Mouse (Mus musculus): ENCODE data around the gene Arl3. TPM values are rescaled to one million over a fixed set of nuclear protein-coding genes. Genes with fewer than 3 reads are reported as not detected.

Arl3 gene
- polyA plus RNA-seq, 1 experiment from 2014 or later: 246 TPM

- WGBS: 50% methylated on average over 3 of the region's 3 CpGs
- ATAC-seq: no peak
- H3K4me1 ChIP-seq (replicated peaks; ENCODE audit: control insufficient read depth, insufficient read depth, low read length): peaks cover 18% of the 10 kb centered on the region
These were observed 56.1 kb downstream of the Arl3 start for GRCm38 (mm10) chr19:46516667-46517528.

GRCm38 (mm10) chr19:46515287-46515821 lies 57.6 kb downstream of the Arl3 start:
- Histone ChIP-seq H3K27ac (ENCODE audit: low read length) (no peak overlapping the region), H3K4me1 (replicated peaks; ENCODE audit: control insufficient read depth, insufficient read depth, low read length) (peaks cover 20% of the 10 kb centered on the region), H3K4me3 (replicated peaks; ENCODE audit: low read length) (no peak overlapping the region), H3K27me3 (replicated peaks; ENCODE audit: control insufficient read depth, insufficient read depth, low read length) (no peaks in the 10 kb centered on the region), H3K9ac (replicated peaks; ENCODE audit: low read depth, low read length) (no peak overlapping the region), H3K4me2 (ENCODE audit: low read length) (no peak overlapping the region), H3K9me3 (ENCODE audit: control insufficient read depth, low read length) (no peaks in the 10 kb centered on the region), H3K36me3 (ENCODE audit: control insufficient read depth, insufficient read depth) (peaks cover 38% of the 10 kb centered on the region)
- ATAC-seq: no peak
- 88% methylated on average over 24 of the region's 24 CpGs for WGBS

More at GRCm38 (mm10) chr19:46516667-46517528, 56.1 kb downstream of the Arl3 start:
- H3K27ac ChIP-seq (ENCODE audit: low read length): no peak overlapping the region
- no peak overlapping the region for H3K9ac ChIP-seq (replicated peaks; ENCODE audit: low read depth, low read length)
- H3K36me3 ChIP-seq (ENCODE audit: control insufficient read depth, insufficient read depth): peaks cover 36% of the 10 kb centered on the region
- no peaks in the 10 kb centered on the region for H3K9me3 ChIP-seq (ENCODE audit: control insufficient read depth, low read length)
- no peaks in the 10 kb centered on the region for H3K27me3 ChIP-seq (replicated peaks; ENCODE audit: control insufficient read depth, insufficient read depth, low read length)
- no peak overlapping the region for H3K4me3 ChIP-seq (replicated peaks; ENCODE audit: low read length)
- H3K4me2 ChIP-seq (ENCODE audit: low read length): no peak overlapping the region

- WGBS: 83% methylated on average over 12 of the region's 12 CpGs
- Histone ChIP-seq H3K9ac (replicated peaks; ENCODE audit: low read depth, low read length) (no peak overlapping the region), H3K36me3 (ENCODE audit: control insufficient read depth, insufficient read depth) (peaks cover 38% of the 10 kb centered on the region), H3K4me3 (replicated peaks; ENCODE audit: low read length) (no peak overlapping the region), H3K27ac (ENCODE audit: low read length) (no peak overlapping the region), H3K4me1 (replicated peaks; ENCODE audit: control insufficient read depth, insufficient read depth, low read length) (peaks cover 29% of the 10 kb centered on the region), H3K4me2 (ENCODE audit: low read length) (no peak overlapping the region), H3K27me3 (replicated peaks; ENCODE audit: control insufficient read depth, insufficient read depth, low read length) (no peaks in the 10 kb centered on the region), H3K9me3 (ENCODE audit: control insufficient read depth, low read length) (no peaks in the 10 kb centered on the region)
- no peak for ATAC-seq
These were observed 58.6 kb downstream of the Arl3 start for GRCm38 (mm10) chr19:46514387-46514786.

- peaks cover 44% of the 10 kb centered on the region for H3K36me3 ChIP-seq (ENCODE audit: control insufficient read depth, insufficient read depth)
- no peak for ATAC-seq
These were observed 61.7 kb downstream of the Arl3 start for GRCm38 (mm10) chr19:46511263-46511662.

GRCm38 (mm10) chr19:46510824-46511223 lies 62.2 kb downstream of the Arl3 start:
- H3K4me1 ChIP-seq (replicated peaks; ENCODE audit: control insufficient read depth, insufficient read depth, low read length): peaks cover 47% of the 10 kb centered on the region
- peaks cover 42% of the 10 kb centered on the region for H3K36me3 ChIP-seq (ENCODE audit: control insufficient read depth, insufficient read depth)
- WGBS: 63% methylated on average over 3 of the region's 3 CpGs

More at GRCm38 (mm10) chr19:46511263-46511662, 61.7 kb downstream of the Arl3 start:
- no peak overlapping the region for H3K9ac ChIP-seq (replicated peaks; ENCODE audit: low read depth, low read length)
- H3K4me2 ChIP-seq (ENCODE audit: low read length): no peak overlapping the region
- no peak overlapping the region for H3K27ac ChIP-seq (ENCODE audit: low read length)
- no peak overlapping the region for H3K4me3 ChIP-seq (replicated peaks; ENCODE audit: low read length)
- 83% methylated on average over 10 of the region's 10 CpGs for WGBS
- H3K9me3 ChIP-seq (ENCODE audit: control insufficient read depth, low read length): no peaks in the 10 kb centered on the region
- no peaks in the 10 kb centered on the region for H3K27me3 ChIP-seq (replicated peaks; ENCODE audit: control insufficient read depth, insufficient read depth, low read length)
- peaks cover 42% of the 10 kb centered on the region for H3K4me1 ChIP-seq (replicated peaks; ENCODE audit: control insufficient read depth, insufficient read depth, low read length)

GRCm38 (mm10) chr19:46510401-46510800 lies 62.6 kb downstream of the Arl3 start:
- 84% methylated on average over 5 of the region's 5 CpGs for WGBS
- Histone ChIP-seq H3K27me3 (replicated peaks; ENCODE audit: control insufficient read depth, insufficient read depth, low read length) (no peaks in the 10 kb centered on the region), H3K4me3 (replicated peaks; ENCODE audit: low read length) (no peak overlapping the region), H3K4me2 (ENCODE audit: low read length) (no peak overlapping the region), H3K9ac (replicated peaks; ENCODE audit: low read depth, low read length) (no peak overlapping the region), H3K4me1 (replicated peaks; ENCODE audit: control insufficient read depth, insufficient read depth, low read length) (peaks cover 51% of the 10 kb centered on the region), H3K9me3 (ENCODE audit: control insufficient read depth, low read length) (no peaks in the 10 kb centered on the region), H3K27ac (ENCODE audit: low read length) (no peak overlapping the region), H3K36me3 (ENCODE audit: control insufficient read depth, insufficient read depth) (peaks cover 38% of the 10 kb centered on the region)
- ATAC-seq: no peak

More at GRCm38 (mm10) chr19:46510824-46511223, 62.2 kb downstream of the Arl3 start:
- Histone ChIP-seq H3K4me2 (ENCODE audit: low read length) (no peak overlapping the region), H3K9ac (replicated peaks; ENCODE audit: low read depth, low read length) (no peak overlapping the region), H3K9me3 (ENCODE audit: control insufficient read depth, low read length) (no peaks in the 10 kb centered on the region), H3K27ac (ENCODE audit: low read length) (no peak overlapping the region), H3K27me3 (replicated peaks; ENCODE audit: control insufficient read depth, insufficient read depth, low read length) (no peaks in the 10 kb centered on the region), H3K4me3 (replicated peaks; ENCODE audit: low read length) (no peak overlapping the region)
- no peak for ATAC-seq

GRCm38 (mm10) chr19:46509736-46510135 lies 63.3 kb downstream of the Arl3 start:
- Histone ChIP-seq H3K4me3 (replicated peaks; ENCODE audit: low read length) (no peak overlapping the region), H3K36me3 (ENCODE audit: control insufficient read depth, insufficient read depth) (peaks cover 32% of the 10 kb centered on the region), H3K4me1 (replicated peaks; ENCODE audit: control insufficient read depth, insufficient read depth, low read length) (peaks cover 58% of the 10 kb centered on the region), H3K9me3 (ENCODE audit: control insufficient read depth, low read length) (no peaks in the 10 kb centered on the region), H3K27me3 (replicated peaks; ENCODE audit: control insufficient read depth, insufficient read depth, low read length) (no peaks in the 10 kb centered on the region), H3K9ac (replicated peaks; ENCODE audit: low read depth, low read length) (no peak overlapping the region), H3K4me2 (ENCODE audit: low read length) (no peak overlapping the region), H3K27ac (ENCODE audit: low read length) (no peak overlapping the region)
- no peak for ATAC-seq
- 91% methylated on average over 4 of the region's 4 CpGs for WGBS

GRCm38 (mm10) chr19:46509202-46509601 lies 63.8 kb downstream of the Arl3 start:
- H3K4me3 ChIP-seq (replicated peaks; ENCODE audit: low read length): no peak overlapping the region
- 81% methylated on average over 3 of the region's 3 CpGs for WGBS
- no peak overlapping the region for H3K4me2 ChIP-seq (ENCODE audit: low read length)
- H3K27me3 ChIP-seq (replicated peaks; ENCODE audit: control insufficient read depth, insufficient read depth, low read length): no peaks in the 10 kb centered on the region
- peaks cover 61% of the 10 kb centered on the region for H3K4me1 ChIP-seq (replicated peaks; ENCODE audit: control insufficient read depth, insufficient read depth, low read length)
- H3K9ac ChIP-seq (replicated peaks; ENCODE audit: low read depth, low read length): no peak overlapping the region
- H3K36me3 ChIP-seq (ENCODE audit: control insufficient read depth, insufficient read depth): peaks cover 28% of the 10 kb centered on the region
- no peaks in the 10 kb centered on the region for H3K9me3 ChIP-seq (ENCODE audit: control insufficient read depth, low read length)
- H3K27ac ChIP-seq (ENCODE audit: low read length): no peak overlapping the region
- ATAC-seq: no peak

GRCm38 (mm10) chr19:46508738-46509137 lies 64.3 kb downstream of the Arl3 start:
- no peak overlapping the region for H3K9ac ChIP-seq (replicated peaks; ENCODE audit: low read depth, low read length)
- no peak overlapping the region for H3K27ac ChIP-seq (ENCODE audit: low read length)
- no peak for ATAC-seq
- no peak overlapping the region for H3K4me2 ChIP-seq (ENCODE audit: low read length)
- 88% methylated on average over 3 of the region's 3 CpGs for WGBS
- no peak overlapping the region for H3K4me3 ChIP-seq (replicated peaks; ENCODE audit: low read length)
- H3K4me1 ChIP-seq (replicated peaks; ENCODE audit: control insufficient read depth, insufficient read depth, low read length): peaks cover 61% of the 10 kb centered on the region
- H3K9me3 ChIP-seq (ENCODE audit: control insufficient read depth, low read length): no peaks in the 10 kb centered on the region
- no peaks in the 10 kb centered on the region for H3K27me3 ChIP-seq (replicated peaks; ENCODE audit: control insufficient read depth, insufficient read depth, low read length)
- H3K36me3 ChIP-seq (ENCODE audit: control insufficient read depth, insufficient read depth): peaks cover 24% of the 10 kb centered on the region

Data from forebrain, embryonic 16.5 days (tissue).